Mouse (Mus musculus) mature B cell (primary cell): ENCODE results near the gene Vmn2r110.

ENCODE experiments used
- in situ Hi-C: fragments of 300-500 bp; cut with MboI; formaldehyde crosslinking; loops from 2 replicates; pipeline ENCODE4 v1.14.3; 2019

Vmn2r110 gene

GRCm38 (mm10) chr17:20596323-20596722 lies at the start of gene Vmn2r110:
Gene Vmn2r110 (minus strand): TSS chr17:20596423.
- in situ Hi-C loops = no loop called here

GRCm38 (mm10) chr17:20624777-20625176 lies 28.6 kb upstream of the Vmn2r110 start, which contains the start of gene Fpr-rs3:
Gene Fpr-rs3 (minus strand): TSS chr17:20624877.
- in situ Hi-C loops = no loop called here

- in situ Hi-C loops = no loop called here
Measured at GRCm38 (mm10) chr17:20564656-20565055, 31.6 kb downstream of the Vmn2r110 start, which contains the start of gene Vmn2r109. Gene Vmn2r109 (minus strand): TSS chr17:20564756.
